Mouse (Mus musculus): ENCODE results near the gene Rap1gds1.

GRCm38 (mm10) chr3:139041921-139042320 lies 33.1 kb downstream of the Rap1gds1 start:
- no peak for TF ChIP-seq CTCF (IDR thresholded peaks at IDR 0.05; ENCODE audit: extremely low read depth, insufficient read depth, insufficient read length, insufficient replicate concordance)
- TF ChIP-seq POLR2A (IDR thresholded peaks at IDR 0.05; ENCODE audit: low read depth, low read length) = no peak
